Comparison of ENCODE assay signal across 8 mouse cellular contexts in genomic region chr14:33447027-33447569, GRCm38 (mm10). TPM values are rescaled to one million over a fixed set of nuclear protein-coding genes. Genes with fewer than 3 reads are reported as not detected.
A peak's percentile ranks its signal among the peaks of the same experiment; 100 is the strongest.
DNase-seq lines count a peak whose midpoint lies in the region; ATAC-seq lines count a peak whose summit lies in the region.

Gene Mapk8, minus strand, starts transcription at chr14:33447158.

- no peaks in the 10 kb centered on the region for H3K36me3 ChIP-seq in hindbrain, embryonic 12.5 days

- no peaks in the 10 kb centered on the region for H3K9me3 ChIP-seq in hindbrain, embryonic 12.5 days (replicated peaks)

- peak within 1 kb of the TSS; percentile 87 for H3K9ac ChIP-seq in hindbrain, embryonic 12.5 days

- peaks cover 13% of the 10 kb centered on the region for H3K4me1 ChIP-seq in hindbrain, embryonic 12.5 days

- WGBS in hindbrain, embryonic 12.5 days: under 1% methylated on average over 59 of the region's 70 CpGs

- ATAC-seq in hindbrain, embryonic 12.5 days (ENCODE audit: low FRiP score): peak; percentile 98

- peak; percentile 97 for DNase-seq in MN1 (ENCODE audit: low spot score)
- peak; percentile 96 for DNase-seq in cerebellum, adult 9-10 months
- DNase-seq in frontal cortex, adult 2 months (ENCODE audit: extremely low spot score in 1 of 2, low spot score in 1 of 2): peak; percentile 88 to 95
- DNase-seq in layer of hippocampus, postnatal 14 days (ENCODE audit: low spot score in 2 of 2): peak; percentile 92 to 96
- peak; percentile 99 for DNase-seq in lung, postnatal 14 days
- peak; percentile 96 for DNase-seq in retina, adult 2 months (ENCODE audit: low read depth, low spot score)
- DNase-seq in thymus, postnatal 36 days: peak; percentile 98 to 100

- peaks cover 24% of the 10 kb centered on the region for H3K27me3 ChIP-seq in hindbrain, embryonic 12.5 days

- H3K4me3 ChIP-seq in hindbrain, embryonic 12.5 days: peak within 1 kb of the TSS; percentile 92

- peak within 1 kb of the TSS; percentile 55 for H3K4me2 ChIP-seq in hindbrain, embryonic 12.5 days (replicated peaks)

- peak within 1 kb of the TSS; percentile 96 for H3K27ac ChIP-seq in hindbrain, embryonic 12.5 days

RNA-seq across cellular contexts. Expression of gene Mapk8, which starts in this region (rescaled TPM):
- polyA plus RNA-seq in frontal cortex, adult 2 months (2012; rRNA removed): 58.5 and 66.2 TPM in 2 replicates
- polyA plus RNA-seq in hindbrain, embryonic 12.5 days (2016; fragmentation: Nextera tagmentation; extraction: Ambion mirVana): 30.1 and 34.7 TPM in 2 replicates
- total RNA-seq in layer of hippocampus, postnatal 14 days (2021): 100 to 1,000 TPM; 113 to 116 TPM

Comparison
In these comparisons a context has a peak if more than half of its experiments do, and no peak if none do; other contexts are left out.
1. Peak in every context shown above with its lines: DNase-seq, ATAC-seq, H3K4me3 ChIP-seq and H3K27ac ChIP-seq.